Mouse (Mus musculus) stomach, postnatal 0 days (tissue): ENCODE data around the gene Gsn.

Experiments used
- CTCF ChIP-seq: IDR thresholded peaks from 2 replicates; pipeline ENCODE4 v1.5.1; 2016; ENCODE audit warnings: antibody characterized with exemption, low read depth, mild to moderate bottlenecking, moderate library complexity
- EP300 ChIP-seq: optimal IDR thresholded peaks from 2 replicates; pipeline ENCODE3; 2016; ENCODE audit warnings: antibody characterized with exemption

GRCm38 (mm10) chr2:35287017-35287620 is 30.9 kb downstream of the Gsn start:
- TF ChIP-seq EP300 = no peak
- no peak for TF ChIP-seq CTCF
